Mouse (Mus musculus): ENCODE data around the gene Ogdh.

Ogdh gene

DNA sequence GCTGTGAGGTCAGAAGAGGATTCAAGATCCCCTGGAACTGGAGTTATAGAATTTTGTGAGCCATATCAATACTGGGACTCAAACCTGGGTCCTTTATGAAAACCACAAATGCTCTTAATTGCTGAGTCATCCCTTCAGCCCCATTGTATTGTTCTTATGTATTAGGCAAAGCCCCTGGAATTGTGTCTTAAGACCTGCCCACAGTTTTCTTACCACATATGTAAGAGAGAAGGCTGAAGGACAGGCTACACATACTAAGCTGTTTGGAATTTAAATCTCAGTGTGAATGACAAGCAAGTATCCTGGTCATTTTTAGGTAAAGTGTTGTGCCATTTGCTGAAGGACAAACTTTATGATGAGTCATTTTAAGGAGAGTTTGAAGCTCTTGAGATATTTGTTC, 4.6 kb downstream of the Ogdh start:
- in situ Hi-C loops (cut with MboI) = no loop called here

DNA sequence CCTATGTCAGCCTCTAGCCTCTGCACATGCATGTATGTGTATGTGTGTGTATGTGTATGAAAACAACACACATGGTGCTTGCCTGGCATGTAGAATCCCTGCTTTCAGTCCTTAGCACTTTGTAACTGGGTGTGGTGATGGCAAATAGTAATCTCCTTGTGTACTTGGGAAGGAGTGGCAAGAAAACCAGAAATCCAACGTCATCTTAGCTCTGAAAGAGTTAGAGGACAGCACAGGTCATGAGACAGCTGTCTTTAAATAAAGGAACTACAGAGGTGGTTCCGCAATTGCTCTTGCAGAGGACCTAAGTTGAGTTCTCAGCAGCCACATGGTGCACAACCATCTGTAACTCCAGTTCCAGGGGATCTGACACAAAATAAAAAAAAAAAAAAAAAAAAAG, 8.0 kb downstream of the Ogdh start:
- in situ Hi-C loops (cut with MboI) = no loop called here

- in situ Hi-C loops (cut with MboI) = no loop called here
Observed at GRCm38 (mm10) chr11:6302793-6303192, 11.4 kb downstream of the Ogdh start.

GRCm38 (mm10) chr11:6305943-6306430, 14.6 kb downstream of the Ogdh start:
- in situ Hi-C loops (cut with MboI) = no loop called here

- in situ Hi-C loops (cut with MboI) = no loop called here
Observed at GRCm38 (mm10) chr11:6308181-6308580, 16.7 kb downstream of the Ogdh start.

DNA sequence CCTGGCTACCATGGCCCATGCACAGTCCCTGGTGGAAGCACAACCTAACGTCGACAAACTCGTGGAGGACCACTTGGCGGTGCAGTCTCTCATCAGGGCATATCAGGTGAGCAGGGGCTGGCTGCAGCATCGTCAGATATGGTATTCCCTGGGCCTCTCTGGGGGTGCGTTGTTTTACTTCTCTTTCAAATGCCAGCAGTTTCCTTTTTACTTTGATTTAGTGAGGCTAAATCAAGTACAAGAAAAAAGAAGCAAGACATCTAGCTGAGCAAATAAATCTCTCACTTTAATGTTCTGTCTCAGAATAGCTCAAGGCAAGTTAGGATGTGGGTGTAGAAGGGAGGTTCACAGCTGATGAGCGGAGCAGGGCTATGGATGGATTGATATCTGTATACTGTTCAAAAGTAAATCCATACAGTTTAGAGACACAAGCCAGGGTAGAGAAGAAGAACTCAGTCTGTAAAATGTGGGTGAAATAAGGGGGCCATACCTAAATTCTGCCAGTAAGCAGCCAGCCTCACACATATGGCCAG, 22.5 kb downstream of the Ogdh start:
- in situ Hi-C loops (cut with MboI) = no loop called here

GRCm38 (mm10) chr11:6316821-6317220, 25.4 kb downstream of the Ogdh start:
- in situ Hi-C loops (cut with MboI) = no loop called here

DNA sequence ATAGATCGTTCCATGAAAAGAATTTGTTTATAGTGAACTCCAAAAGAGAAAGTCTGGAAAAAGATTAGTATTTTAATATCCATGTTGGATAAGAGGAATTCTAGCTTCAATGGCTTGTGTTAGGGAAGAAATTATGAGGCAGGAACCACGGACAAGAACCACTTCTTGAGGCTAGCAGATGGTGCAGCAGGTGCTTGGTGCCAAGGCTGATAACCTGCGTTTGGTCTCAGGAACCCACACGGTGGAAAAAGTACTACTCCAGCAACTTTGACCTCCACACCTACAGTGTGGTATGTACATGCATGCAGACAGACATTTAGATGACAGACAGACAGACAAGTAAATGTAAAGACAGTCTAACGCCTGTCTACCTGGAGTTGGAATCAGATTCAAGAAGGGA, 27.1 kb downstream of the Ogdh start:
- in situ Hi-C loops (cut with MboI) = no loop called here

GRCm38 (mm10) chr11:6319374-6319773, 27.9 kb downstream of the Ogdh start:
- in situ Hi-C loops (cut with MboI) = no loop called here

- in situ Hi-C loops (cut with MboI) = no loop called here
Observed at GRCm38 (mm10) chr11:6322086-6322485, 30.7 kb downstream of the Ogdh start.

DNA sequence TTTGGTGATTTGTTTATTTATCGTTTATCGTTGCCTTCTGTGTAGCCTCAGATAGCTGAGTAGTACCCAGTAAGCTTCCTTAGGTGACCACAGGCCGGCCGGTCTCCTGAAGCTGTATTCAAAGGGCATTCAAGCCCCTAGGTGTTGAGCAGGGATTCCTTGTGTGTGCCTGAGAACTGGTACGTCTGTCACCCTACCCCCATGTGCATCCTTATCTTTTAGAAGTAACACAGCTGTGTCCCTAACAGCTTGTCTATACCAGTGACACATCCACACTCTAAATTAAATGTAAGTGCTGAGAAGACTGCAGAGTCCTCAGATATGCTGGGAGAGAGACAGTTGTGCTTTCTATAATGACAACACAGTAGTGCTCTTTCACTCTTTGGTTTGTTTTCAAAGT, 31.9 kb downstream of the Ogdh start:
- in situ Hi-C loops (cut with MboI) = no loop called here

GRCm38 (mm10) chr11:6331256-6331655, 39.8 kb downstream of the Ogdh start:
- in situ Hi-C loops (cut with MboI) = no loop called here

GRCm38 (mm10) chr11:6332606-6333005, 41.2 kb downstream of the Ogdh start:
- in situ Hi-C loops (cut with MboI) = no loop called here

- in situ Hi-C loops (cut with MboI) = no loop called here
Observed at GRCm38 (mm10) chr11:6333403-6333802, 42.0 kb downstream of the Ogdh start.

DNA sequence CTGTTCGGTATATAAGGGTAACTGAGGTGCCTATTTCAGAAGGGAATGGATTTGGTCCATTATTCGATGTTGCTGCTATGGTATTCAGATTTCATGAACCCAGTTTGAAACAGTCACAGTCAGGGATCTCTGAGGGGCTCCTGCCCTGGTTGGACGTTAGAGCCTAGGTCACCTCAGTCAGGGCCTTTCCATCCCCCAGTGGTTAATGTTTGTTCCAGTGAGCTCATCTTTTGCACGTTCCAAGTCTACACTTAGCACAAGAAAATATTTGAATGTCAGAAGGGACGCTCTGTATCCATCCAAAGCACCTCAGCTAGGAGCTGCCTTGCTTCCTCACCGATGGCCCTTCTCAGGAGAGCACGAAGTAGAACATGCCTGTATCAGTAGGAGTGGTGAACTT, 43.9 kb downstream of the Ogdh start:
- in situ Hi-C loops (cut with MboI) = no loop called here

DNA sequence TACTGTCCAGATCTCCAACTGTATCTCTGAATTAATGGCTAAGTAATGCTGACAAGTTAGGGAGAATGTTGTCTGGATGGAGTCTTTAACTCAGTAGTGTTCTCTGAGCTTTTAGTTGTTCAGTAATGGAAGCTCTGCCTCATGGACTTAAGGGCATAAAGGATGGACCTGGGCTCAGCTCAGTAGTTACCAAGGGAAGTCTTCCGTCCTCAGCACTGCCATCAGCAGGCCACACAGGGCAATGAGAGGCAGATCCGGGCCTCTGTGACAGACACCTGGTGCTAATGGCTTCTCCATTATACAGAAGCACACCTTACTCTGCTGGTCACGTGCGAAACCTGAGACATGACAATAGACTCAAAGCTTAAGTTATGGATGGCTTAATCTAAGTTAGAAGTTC, 45.3 kb downstream of the Ogdh start:
- in situ Hi-C loops (cut with MboI) = no loop called here

- in situ Hi-C loops (cut with MboI) = no loop called here
Observed at GRCm38 (mm10) chr11:6345956-6346355, 54.5 kb downstream of the Ogdh start.

DNA sequence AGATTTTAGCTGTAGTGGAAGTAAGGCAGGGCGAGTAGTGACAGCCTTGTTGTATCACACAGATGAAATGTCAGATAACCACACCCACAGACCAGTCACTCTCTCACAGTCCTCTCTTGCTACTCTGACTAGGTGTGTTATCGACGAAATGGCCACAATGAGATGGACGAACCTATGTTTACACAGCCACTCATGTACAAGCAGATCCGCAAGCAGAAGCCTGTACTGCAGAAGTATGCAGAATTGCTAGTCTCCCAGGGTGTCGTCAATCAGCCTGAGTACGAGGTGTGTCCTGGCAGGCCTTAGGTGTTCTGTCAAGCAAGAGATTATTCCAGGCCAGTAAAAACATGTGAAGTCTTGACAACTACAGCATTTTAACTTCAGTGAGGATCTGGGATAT, 55.5 kb downstream of the Ogdh start:
- in situ Hi-C loops (cut with MboI) = no loop called here

DNA sequence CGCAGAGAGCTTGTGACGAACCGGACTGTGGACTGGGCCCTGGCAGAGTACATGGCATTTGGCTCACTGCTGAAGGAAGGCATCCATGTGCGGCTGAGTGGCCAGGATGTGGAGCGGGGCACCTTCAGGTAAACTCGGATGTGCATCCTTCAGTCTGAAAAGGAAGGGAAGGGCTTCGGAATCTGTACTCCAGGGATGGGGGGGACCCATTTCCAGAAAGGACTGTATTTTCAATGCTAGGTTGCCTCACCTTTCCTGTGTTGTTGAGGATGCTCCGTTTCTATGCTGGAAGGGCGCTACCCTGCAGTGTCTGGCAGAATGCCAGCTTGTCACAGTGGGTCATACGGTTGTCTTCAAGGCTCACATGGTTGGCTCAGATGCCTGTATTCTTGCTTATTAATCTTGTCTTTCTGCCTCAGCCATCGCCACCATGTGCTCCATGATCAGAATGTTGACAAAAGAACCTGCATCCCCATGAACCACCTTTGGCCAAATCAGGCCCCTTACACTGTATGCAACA, 57.3 kb downstream of the Ogdh start:
- in situ Hi-C loops (cut with MboI) = no loop called here

- in situ Hi-C loops (cut with MboI) = no loop called here
Observed at GRCm38 (mm10) chr11:6349586-6349985, 58.2 kb downstream of the Ogdh start.

DNA sequence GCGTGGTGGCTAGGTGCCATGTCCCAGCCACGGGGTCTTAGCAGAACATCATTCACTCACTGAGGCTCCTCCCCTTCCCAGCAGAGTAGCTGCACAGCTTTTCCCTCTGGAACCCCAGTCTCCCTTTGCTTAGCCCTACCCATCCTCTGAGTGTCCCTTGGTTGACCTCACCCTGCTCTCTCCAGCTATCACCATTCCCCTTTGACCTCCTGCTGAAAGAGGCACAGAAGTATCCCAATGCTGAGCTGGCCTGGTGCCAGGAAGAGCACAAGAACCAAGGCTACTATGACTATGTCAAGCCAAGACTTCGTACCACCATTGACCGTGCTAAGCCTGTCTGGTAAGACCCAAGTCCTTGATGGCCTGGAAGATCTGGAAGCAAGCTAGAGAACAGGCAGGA, 63.7 kb downstream of the Ogdh start:
- in situ Hi-C loops (cut with MboI) = no loop called here

DNA sequence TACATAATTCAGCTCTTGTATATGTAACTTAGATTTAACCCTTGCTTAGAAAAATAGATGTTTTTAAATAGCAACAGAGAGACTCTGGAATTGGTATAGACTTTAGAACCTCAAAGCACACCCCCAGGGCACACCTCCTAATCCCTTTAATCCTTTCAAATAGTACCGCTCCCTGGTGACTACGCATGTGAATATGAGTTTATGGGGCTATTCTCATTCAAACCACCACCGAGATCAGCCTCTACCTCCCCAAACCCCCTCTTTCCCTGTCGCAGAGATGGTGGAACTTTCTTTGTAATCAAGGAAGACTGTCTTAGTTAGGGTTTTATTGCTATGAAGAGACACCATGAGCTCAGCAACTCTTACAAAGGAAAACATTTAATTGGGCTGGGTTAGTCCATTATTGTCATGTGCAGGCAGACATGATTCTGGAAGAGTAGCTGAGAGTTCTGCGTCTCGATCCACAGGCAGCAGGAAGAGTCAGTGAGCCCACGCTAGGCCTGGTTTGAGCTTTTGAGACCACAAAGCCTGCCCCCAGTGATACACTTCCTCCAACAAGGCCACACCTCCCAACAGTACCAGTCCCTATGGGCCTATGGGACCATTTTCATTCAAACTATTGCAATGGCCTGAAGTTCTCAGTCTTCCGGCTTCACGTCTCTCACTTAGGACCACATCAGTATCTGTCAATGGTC, 73.3 kb downstream of the Ogdh start:
- in situ Hi-C loops (cut with MboI) = no loop called here

- in situ Hi-C loops (cut with MboI) = no loop called here
Observed at GRCm38 (mm10) chr11:6365885-6366284, 74.5 kb downstream of the Ogdh start.

- in situ Hi-C loops (cut with MboI) = no loop called here
Observed at GRCm38 (mm10) chr11:6366434-6366833, 75.0 kb downstream of the Ogdh start.

Measured in mature B cell (primary cell).